Mouse (Mus musculus) left cerebral cortex, adult 9 months (tissue): ENCODE measurements at regions not wholly inside any gene's neighbourhood (a gene's known extent, or its start where the extent isn't known, plus 50 kb on each side); places are given as distances from the start of the nearest gene placed in this dataset.
A peak's percentile ranks its signal among the peaks of the same experiment; 100 is the strongest.

ENCODE experiments used
- DNase-seq, 2 experiments: peaks; one replicate each; pipeline ENCODE4 v3.0.0; 2022; ENCODE audit warnings: low spot score in 2 of 2

DNA sequence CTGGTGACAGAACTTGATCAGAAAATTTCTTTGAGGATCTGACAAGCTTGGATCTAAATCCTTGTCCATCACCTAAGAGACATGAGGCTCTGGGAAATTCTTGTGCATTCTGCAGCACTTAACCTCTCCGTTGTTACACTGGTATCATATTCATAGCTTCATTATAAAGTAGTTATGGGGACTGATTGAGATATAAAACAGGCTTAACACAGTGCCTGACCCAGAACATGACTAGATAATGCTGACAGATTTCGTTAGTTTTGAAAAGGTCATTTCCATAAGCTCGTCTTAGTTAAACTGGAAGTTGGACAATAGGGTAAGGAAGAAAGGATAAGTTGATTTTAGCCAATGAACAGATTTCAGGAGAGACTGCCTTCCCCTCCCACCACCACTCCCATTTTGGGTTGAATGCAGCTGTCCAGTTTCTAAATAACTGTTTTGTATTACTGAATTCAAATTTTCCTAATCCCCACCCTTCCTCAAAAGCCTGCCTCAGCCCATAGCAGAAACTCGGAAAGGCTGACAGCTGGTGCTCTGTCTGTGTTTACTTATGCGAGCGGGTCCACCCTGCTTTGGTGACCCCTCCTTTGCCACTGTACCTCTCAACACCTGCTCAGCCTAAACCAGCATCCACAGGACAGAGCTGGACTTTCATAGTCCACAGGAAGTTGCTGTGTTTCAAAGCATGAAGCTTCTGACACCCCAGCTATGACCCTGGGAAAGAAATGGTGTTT lies 340.8 kb downstream of the Pax1 start:
- no peak for DNase-seq

DNA sequence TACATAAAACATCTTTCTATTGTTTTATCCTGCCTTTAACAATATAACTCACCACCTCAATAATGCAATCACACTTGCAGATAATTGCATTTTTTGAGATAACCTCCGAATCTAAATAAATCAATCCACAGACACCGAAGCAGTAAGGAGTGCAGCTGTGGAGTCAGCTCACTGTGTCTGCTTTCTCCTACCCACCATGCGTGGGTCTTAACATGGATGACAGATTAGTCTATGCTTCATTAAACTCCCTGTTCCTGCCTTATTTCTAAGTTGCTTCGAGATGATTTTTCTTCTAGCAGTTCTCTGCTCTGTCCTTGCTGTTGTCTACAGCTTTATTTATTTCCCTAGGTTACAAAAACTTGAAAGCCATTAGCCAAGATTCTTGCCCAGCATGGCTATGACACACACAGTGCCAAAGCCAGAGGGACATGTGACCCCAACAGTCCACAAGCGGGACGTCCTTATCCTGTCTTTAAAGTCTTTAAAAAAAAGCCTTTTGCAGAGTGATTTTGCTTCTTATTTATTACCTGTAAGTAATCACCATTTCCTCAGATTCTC lies 337.9 kb downstream of the Pax1 start:
- peak in 1 of 2 experiments; percentile 13 for DNase-seq

DNA sequence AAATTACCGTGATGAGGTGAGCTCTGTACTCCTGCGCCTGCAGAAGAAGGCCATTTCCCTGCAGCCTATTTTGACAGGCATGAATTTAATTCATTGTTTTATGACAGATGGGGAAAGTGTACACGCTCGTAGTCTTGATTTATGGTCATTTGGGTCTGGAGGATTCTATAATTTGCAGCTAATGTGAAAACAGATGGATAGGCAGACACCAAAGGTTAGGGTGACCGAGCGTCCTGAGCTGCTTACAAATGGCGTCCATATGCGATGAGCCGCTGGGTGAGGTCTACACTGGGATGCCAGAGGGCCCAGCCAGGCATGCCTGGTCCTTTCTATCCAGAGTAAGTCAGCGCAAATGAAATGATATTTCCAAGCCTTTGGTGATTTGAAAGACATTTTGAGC lies 330.2 kb downstream of the Pax1 start:
- no peak for DNase-seq

- no peak for DNase-seq
These were observed 328.9 kb downstream of the Pax1 start for GRCm38 (mm10) chr2:147690506-147691208.

DNA sequence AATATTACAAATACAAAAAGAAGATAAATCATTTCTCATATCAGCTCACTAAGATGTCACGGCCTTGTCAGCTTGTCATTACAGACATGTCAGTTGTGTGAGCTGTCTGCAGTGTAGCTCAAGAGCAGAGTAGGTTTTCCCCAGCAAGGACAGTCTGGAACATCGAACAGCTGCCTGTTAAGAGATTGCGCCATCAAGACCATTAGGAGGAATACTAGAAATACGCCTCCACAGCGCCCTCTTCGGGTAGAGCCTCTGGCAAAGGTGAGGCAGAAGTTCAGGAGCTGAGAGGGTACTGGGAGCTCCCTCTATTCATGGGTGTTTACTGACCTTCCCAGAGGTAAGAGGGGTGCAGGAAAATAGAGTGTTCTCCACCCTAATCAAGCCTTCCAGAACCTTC lies 327.0 kb downstream of the Pax1 start:
- no peak for DNase-seq

- peak in 1 of 2 experiments; percentile 25 for DNase-seq
These were observed 294.9 kb downstream of the Pax1 start for GRCm38 (mm10) chr2:147656667-147657066.

DNA sequence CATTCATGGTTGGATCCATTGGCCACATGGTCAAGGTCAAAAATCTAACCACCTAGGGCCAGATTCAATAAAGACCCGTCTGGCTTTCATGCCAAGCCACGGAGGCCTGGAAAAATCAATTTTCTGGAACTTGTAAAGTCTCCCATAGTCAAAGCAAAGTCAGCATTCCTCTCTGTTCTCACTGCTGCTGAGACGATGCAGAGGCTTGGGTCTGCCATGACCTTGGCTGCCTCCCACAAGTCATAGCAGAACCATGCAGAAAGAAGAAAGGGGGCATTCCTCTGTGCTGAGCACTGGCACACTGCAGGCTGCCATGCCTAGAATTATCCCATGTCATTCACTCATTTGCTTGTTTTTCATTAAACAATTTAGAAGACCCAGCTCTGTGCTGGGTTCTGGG lies 288.5 kb downstream of the Pax1 start:
- no peak for DNase-seq

DNA sequence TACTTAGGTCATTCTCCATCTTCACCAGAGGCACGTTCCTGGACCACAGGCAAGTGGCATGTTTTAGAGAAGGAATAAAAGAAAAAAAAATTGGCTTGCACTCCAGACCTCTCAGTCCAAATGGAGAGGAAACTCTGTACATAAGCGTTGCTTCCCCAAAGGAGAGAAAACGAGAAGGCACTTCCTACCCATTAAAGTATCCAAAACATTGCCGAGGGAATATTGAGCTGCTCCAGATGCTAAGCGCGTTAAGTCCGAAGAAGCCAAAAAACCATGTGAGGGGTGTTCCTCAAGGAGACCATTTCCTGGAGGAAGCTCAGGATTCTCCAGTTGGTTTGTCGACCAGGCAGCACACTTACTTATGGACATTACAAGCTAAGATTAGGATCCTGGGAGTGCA lies 286.2 kb downstream of the Pax1 start:
- no peak for DNase-seq

- DNase-seq, result no peak
These were observed 285.8 kb downstream of the Pax1 start for GRCm38 (mm10) chr2:147647506-147647905.

DNA sequence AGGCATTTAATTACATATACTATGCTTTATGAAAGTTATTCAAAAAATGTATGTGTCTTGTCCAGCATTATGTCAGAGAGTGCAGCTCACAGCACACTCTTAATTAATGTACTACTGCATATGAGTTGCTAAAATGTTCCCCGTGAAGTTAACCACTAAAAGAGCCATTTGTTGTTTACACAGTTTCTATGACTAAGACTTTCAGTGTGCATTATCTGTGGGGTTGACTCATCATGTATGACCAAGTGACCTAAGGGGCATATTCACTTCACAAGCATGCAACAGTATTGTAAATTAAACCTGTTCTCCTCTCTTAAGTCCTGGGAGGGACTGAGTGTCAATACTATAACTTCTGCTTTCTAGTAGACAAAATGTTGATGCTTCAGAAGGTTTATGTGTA lies 276.2 kb downstream of the Pax1 start:
- no peak for DNase-seq

DNA sequence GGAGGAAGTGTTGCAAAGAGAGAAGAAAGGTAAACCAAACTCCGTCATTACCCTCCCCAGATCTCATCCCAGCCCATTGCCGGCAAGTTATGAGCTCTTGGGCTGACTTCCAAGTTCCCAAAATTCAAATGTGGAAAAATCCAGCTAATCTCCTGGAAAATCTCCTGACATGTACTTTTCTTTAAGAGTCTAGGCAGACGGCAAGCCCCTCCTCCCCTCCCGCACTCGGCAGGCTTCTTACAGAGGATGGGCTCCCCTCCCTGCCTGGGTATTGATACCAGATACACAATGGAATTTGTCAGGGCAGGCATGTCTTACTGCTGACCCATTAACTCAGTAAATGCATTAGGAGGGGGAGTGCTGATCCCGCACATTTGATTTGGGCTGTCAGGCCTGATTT lies 271.0 kb downstream of the Pax1 start:
- DNase-seq, result no peak

- no peak for DNase-seq
These were observed 268.0 kb downstream of the Pax1 start for GRCm38 (mm10) chr2:147629716-147630115.

- DNase-seq, result no peak
These were observed 265.4 kb downstream of the Pax1 start for GRCm38 (mm10) chr2:147627096-147627495.

- DNase-seq, result no peak
These were observed 261.4 kb downstream of the Pax1 start for GRCm38 (mm10) chr2:147623116-147623515.

GRCm38 (mm10) chr2:147617849-147618248 lies 256.1 kb downstream of the Pax1 start:
- DNase-seq, result no peak

DNA sequence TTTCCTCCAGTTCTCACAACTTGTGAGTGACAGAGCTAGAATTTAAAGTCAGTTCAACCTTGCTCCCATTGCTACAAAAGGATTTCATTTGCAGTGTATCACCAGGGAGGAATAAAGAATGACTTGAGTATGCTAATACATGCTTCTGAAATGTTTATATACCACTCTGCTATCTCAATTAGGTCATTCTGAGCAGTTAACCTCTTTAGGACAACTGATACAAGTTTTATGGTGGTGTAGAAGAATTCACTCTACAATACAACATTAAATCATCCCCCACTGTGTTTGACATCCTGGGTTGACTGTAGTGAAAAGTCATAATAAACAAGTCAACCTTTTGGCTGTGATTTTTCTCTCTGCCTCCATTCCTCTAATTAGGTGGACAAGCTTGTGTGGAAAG lies 248.6 kb downstream of the Pax1 start:
- DNase-seq, result no peak

DNA sequence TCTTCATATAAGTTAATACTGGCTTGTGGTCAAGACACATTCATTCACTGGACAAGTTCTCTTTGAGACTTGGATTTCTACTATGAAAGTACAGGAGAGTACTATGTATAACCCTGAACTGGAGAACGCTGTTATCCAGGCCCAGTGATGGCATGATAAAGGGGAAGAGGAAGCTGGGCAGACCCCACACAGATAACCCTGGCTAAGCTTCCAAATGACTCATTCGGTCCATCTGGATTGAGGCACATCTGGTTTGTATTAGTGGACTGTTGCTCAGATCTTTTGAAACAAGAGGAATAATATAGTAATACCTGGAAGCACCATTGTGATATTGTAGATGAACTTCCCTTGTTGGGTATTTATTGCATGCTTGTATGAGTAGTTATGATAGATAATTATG lies 239.9 kb downstream of the Pax1 start:
- DNase-seq, result no peak

DNA sequence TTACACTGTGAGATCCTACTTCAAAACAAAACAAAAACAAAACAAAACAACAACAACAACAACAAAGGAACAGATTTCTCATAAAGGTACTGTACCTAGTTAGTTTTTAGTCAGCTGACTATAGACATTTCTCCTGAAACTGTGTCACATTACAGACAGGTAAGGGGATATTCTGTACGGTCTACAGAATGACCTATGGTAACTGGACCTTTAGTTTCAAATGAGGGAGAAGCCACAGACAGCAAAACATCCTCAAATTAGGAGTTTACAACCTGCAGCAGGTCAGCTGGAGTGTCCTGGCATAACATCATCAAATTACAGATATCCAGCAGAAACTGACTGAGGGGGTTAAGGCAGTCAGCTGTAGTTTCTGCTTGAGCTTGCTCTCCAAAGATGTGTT lies 210.7 kb downstream of the Pax1 start:
- no peak for DNase-seq

DNA sequence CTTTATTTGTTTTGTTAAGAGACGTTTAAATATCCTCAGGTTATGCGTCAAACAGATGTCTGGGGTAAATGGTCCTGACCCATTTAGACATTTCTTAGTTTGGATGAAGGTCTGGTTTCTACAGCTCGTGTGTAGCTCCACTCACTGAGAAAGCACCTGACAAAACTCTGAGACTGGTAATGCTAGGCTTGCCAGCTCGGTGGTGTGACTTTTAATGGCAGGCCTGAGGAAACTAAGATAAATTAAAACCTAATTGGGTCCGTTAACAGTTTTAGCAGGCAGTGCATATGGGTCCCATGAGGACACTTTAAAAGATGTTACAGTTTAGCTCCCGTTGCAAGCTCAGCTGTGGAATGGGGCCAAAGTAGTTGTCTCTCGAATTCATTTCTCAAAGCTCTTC lies 199.5 kb downstream of the Pax1 start:
- DNase-seq, result no peak

DNA sequence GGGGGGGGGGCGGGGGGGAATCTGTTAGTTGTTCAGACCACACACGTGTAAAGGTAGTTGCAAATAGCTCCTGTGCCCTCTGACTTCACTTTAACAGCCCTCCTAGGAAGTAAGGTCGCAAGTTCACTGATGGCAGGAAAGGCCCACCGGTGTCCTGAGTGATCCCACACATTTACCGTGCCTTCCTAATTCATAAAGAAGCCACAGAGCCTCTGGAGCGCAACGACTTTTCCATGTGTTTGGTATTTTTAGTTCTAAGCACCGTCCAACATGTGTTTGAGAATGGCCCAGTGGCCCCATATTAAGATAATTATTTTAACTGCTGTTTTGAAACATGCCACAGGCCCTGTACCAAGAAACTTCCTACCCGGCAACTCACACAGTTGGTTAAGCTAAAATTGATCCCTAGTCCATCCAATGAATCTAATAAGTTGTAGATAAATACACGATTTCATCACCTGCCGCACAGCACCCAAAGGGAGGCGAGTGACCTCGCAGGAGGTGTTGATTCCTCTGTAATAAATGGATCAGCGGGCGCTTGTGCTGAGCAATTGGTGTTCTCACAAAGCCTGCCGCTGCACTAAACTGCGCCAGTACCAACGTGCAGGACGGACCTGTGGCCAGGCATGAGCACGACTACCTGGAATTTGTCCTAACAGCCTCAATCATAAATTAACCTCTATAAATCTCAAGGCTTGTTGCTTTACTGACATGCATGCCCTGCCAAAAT lies 198.9 kb downstream of the Pax1 start:
- no peak for DNase-seq

- DNase-seq, result no peak
These were observed 167.4 kb downstream of the Pax1 start for GRCm38 (mm10) chr2:147529161-147529560.

DNA sequence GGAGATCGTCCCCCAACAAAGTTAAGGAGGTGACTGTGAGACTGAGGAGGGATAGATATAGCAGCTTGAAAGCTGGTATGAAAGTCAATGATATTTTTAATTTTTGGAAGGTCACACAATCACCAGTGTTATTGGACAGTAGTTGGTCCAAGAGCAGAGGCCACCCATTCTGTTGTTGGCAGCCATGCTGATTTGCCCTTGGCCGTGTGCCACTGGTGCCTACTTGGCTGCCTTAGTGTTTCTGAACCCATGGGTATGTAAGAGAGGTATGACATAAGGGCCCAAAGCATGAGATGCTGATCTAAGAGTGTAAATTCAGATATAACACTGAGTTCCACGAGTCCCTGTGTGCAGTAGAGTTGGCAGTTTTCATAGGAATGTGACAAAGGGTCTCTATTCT lies 153.7 kb downstream of the Pax1 start:
- DNase-seq, result no peak

DNA sequence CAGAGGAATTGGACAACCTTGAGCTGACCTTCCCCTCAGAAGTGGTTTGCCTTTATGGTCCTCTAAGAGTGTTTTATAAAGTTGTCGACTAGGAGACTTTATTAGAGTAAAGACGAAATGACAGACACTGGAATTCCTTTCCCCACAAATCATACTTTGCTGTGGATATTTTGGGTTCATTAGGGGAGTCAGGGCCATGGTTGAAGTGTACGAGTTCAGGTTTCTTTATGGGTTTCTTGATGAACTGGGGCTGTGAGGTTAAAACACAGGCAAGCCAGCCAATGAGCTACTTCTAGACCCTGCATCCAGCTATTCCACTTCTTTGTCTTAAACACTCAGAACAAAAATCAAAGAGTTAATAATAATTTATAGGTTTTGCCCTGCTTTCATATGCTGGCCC lies 153.0 kb downstream of the Pax1 start:
- no peak for DNase-seq
